Mouse (Mus musculus) adrenal gland, adult 18-20 months (tissue): ENCODE measurements around the gene Brms1l. TPM values are rescaled to one million over a fixed set of nuclear protein-coding genes. Genes with fewer than 3 reads are reported as not detected.
"Not testable (repeated sequence)": the region's sequence is repeated elsewhere in the genome, so short reads cannot be mapped to it uniquely, and the experiment has no call there.

Source experiments
- DNase-seq, 2 experiments: peaks; one replicate each; pipeline ENCODE4 v3.0.0; 2021 to 2022; ENCODE audit warnings: low spot score in 2 of 2
- long read RNA-seq, 2 experiments: library from polyadenylated mRNA; stranded (forward); transcript quantifications; one replicate each; pipeline ENCODE4 v2.0.0; 2021
- total RNA-seq, 2 experiments: library from RNA; stranded (reverse); gene quantifications; 1 replicate in 1 of 2; 2 replicates in 1 of 2; pipeline ENCODE4 v1.2.3; 2021

Brms1l gene
- total RNA-seq: 10 to 100 TPM; 28.1 to 35.1 TPM
- long read RNA-seq, experiment 1, transcript Brms1l-201 (10 exons, 2,609 nt): major isoform, 25 of 30 reads
- long read RNA-seq, experiment 1, partial matches to known transcripts: 0 of 30 reads
- long read RNA-seq, experiment 1, other reads (novel, unspliced or antisense): 5 of 30 reads
- long read RNA-seq, experiment 2, transcript Brms1l-201 (10 exons, 2,609 nt): major isoform, 83 of 96 reads
- long read RNA-seq, experiment 2, partial matches to known transcripts: 4 of 96 reads
- long read RNA-seq, experiment 2, other reads (novel, unspliced or antisense): 9 of 96 reads

GRCm38 (mm10) chr12:55836199-55836951 is at the start of gene Brms1l:
Gene Brms1l, plus strand, starts transcription at chr12:55836324.
- peak; percentile 85 for DNase-seq

GRCm38 (mm10) chr12:55794485-55794884 is 41.6 kb upstream of the Brms1l start:
- not testable (repeated sequence) for DNase-seq

GRCm38 (mm10) chr12:55797103-55797502 is 39.0 kb upstream of the Brms1l start:
- no peak for DNase-seq

- DNase-seq: no peak
These were observed 37.4 kb upstream of the Brms1l start for GRCm38 (mm10) chr12:55798745-55799144.

- no peak for DNase-seq
These were observed 36.0 kb upstream of the Brms1l start for GRCm38 (mm10) chr12:55800144-55800543.

GRCm38 (mm10) chr12:55801131-55801530 is 35.0 kb upstream of the Brms1l start:
- DNase-seq: no peak

- DNase-seq: no peak
These were observed 31.1 kb upstream of the Brms1l start for GRCm38 (mm10) chr12:55805035-55805434.

- DNase-seq: no peak
These were observed 19.6 kb upstream of the Brms1l start for GRCm38 (mm10) chr12:55816488-55816887.

- peak in 1 of 2 experiments; percentile 35 for DNase-seq
These were observed 15.9 kb upstream of the Brms1l start for GRCm38 (mm10) chr12:55820119-55820660.

GRCm38 (mm10) chr12:55820661-55821314 is 15.3 kb upstream of the Brms1l start, which contains the start of gene Ralgapa1:
Gene Ralgapa1, minus strand, starts transcription at chr12:55821167.
- DNase-seq: peak; percentile 82 to 86

- no peak for DNase-seq
These were observed 12.1 kb upstream of the Brms1l start for GRCm38 (mm10) chr12:55824027-55824426.

- no peak for DNase-seq
These were observed 10.6 kb upstream of the Brms1l start for GRCm38 (mm10) chr12:55825537-55825936.

- DNase-seq: peak; percentile 74 to 77
These were observed 5.0 kb upstream of the Brms1l start for GRCm38 (mm10) chr12:55831101-55831500.

GRCm38 (mm10) chr12:55832961-55833360 is 3.2 kb upstream of the Brms1l start:
- no peak for DNase-seq

GRCm38 (mm10) chr12:55833906-55834625 is 2.1 kb upstream of the Brms1l start:
- no peak for DNase-seq

- DNase-seq: no peak
These were observed 1.2 kb upstream of the Brms1l start for GRCm38 (mm10) chr12:55834891-55835290.

GRCm38 (mm10) chr12:55835857-55836198 is 296 bp upstream of the Brms1l start:
- no peak for DNase-seq

- no peak for DNase-seq
These were observed 1.4 kb downstream of the Brms1l start for GRCm38 (mm10) chr12:55837495-55837894.

- DNase-seq: no peak
These were observed 10.6 kb downstream of the Brms1l start for GRCm38 (mm10) chr12:55846741-55847140.

- DNase-seq: no peak
These were observed 11.7 kb downstream of the Brms1l start for GRCm38 (mm10) chr12:55847851-55848250.

- no peak for DNase-seq
These were observed 14.5 kb downstream of the Brms1l start for GRCm38 (mm10) chr12:55850650-55851049.
